Mouse (Mus musculus): ENCODE results near the gene Frmd4b.

DNA sequence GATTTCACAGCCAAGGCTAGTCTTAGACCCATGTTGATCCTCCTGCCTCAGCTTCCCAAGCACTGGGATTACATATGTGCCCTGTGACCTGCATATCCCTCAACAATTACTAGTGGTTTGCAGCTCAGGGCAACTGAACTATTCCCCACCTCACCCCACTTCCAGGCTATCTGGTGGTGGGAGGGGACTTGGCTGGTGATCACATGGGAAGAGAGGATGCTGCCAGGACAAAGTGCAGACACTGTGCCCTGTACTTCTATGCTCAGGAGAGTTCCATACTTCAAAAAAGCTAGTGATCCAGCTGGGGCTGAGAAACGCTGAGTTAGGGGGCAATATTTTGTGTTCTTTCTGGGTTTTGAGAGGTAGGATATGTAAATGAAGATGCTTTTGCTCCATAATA lies 300.6 kb downstream of the Frmd4b start:
- TF ChIP-seq POLR2A (IDR thresholded peaks at IDR 0.05; ENCODE audit: extremely low read depth, insufficient read depth, low read length) (no peak), CTCF (IDR thresholded peaks at IDR 0.05; ENCODE audit: low read depth, low read length) (no peak)

Data from liver, adult 2 months (tissue).